Mouse (Mus musculus): ENCODE data around the gene Pthlh. TPM values are rescaled to one million over a fixed set of nuclear protein-coding genes. Genes with fewer than 3 reads are reported as not detected.

Gene Pthlh
- polyA plus RNA-seq (2012; rRNA removed): 3.0 and 4.2 TPM in 2 replicates

GRCm38 (mm10) chr6:147263587-147264565 lies at the start of gene Pthlh:
TSS of gene Pthlh (minus strand) at chr6:147264183.

Other genes starting within 250 kb of the Pthlh start
- gene Rep15, start 231.6 kb downstream of the Pthlh start, polyA plus RNA-seq (2012; rRNA removed): 8.3 and 10.0 TPM in 2 replicates
- 2.8 and 5.3 TPM in 2 replicates for gene Mrps35, start 221.4 kb downstream of the Pthlh start, polyA plus RNA-seq (2012; rRNA removed)
- gene Mansc4, start 177.2 kb downstream of the Pthlh start, polyA plus RNA-seq (2012; rRNA removed): 0.73 and 1.2 TPM in 2 replicates
- gene Klhl42, start 172.8 kb downstream of the Pthlh start, polyA plus RNA-seq (2012; rRNA removed): 2.6 and 3.5 TPM in 2 replicates
- 7.6 and 8.5 TPM in 2 replicates for gene Ccdc91, start 211.6 kb upstream of the Pthlh start, polyA plus RNA-seq (2012; rRNA removed)